ENCODE assay signal across 8 mouse cellular contexts in genomic region chr5:101968153-101968851, GRCm38 (mm10).
DNase-seq lines count a peak whose midpoint lies in the region; ATAC-seq and TF ChIP-seq lines count a peak whose summit lies in the region.

No protein-coding gene starts in this region.

- H3K4me3 ChIP-seq in hindbrain, embryonic 13.5 days, result no peak overlapping the region
- no peak overlapping the region for H3K4me3 ChIP-seq in hindbrain, embryonic 12.5 days
- H3K4me3 ChIP-seq in kidney, postnatal 0 days (replicated peaks; ENCODE audit: low read depth, low read length), result no peak overlapping the region
- no peak overlapping the region for H3K4me3 ChIP-seq in cerebellum, adult 2 months (replicated peaks; ENCODE audit: insufficient read depth, low read depth, low read length)

- H3K27ac ChIP-seq in hindbrain, embryonic 13.5 days, result peak overlapping the region; percentile 52
- H3K27ac ChIP-seq in hindbrain, embryonic 12.5 days, result no peak overlapping the region
- peak overlapping the region; percentile 87 for H3K27ac ChIP-seq in kidney, postnatal 0 days
- H3K27ac ChIP-seq in cerebellum, adult 2 months (ENCODE audit: insufficient read depth, low read length), result no peak overlapping the region

- peak; percentile 9; the same call in 1 of the 2 replicates for TF ChIP-seq CTCF in kidney, postnatal 0 days (IDR thresholded peaks at IDR 0.05; ENCODE audit: low read depth)
- TF ChIP-seq CTCF in cerebellum, adult 2 months (IDR thresholded peaks at IDR 0.05; ENCODE audit: borderline replicate concordance, insufficient read depth, low read depth, low read length), result no peak

- TF ChIP-seq POLR2A in cerebellum, adult 2 months (IDR thresholded peaks at IDR 0.05; ENCODE audit: borderline replicate concordance, insufficient read depth, low read length), result no peak

- no peak for ATAC-seq in hindbrain, embryonic 13.5 days (ENCODE audit: low FRiP score)
- ATAC-seq in hindbrain, embryonic 12.5 days (ENCODE audit: low FRiP score), result no peak
- peak; percentile 80 for ATAC-seq in kidney, postnatal 0 days (replicated peaks; ENCODE audit: low FRiP score, low read depth)

- peaks cover 20% of the 10 kb centered on the region for H3K36me3 ChIP-seq in hindbrain, embryonic 13.5 days
- H3K36me3 ChIP-seq in hindbrain, embryonic 12.5 days, result peaks cover 8% of the 10 kb centered on the region
- peaks cover 4% of the 10 kb centered on the region for H3K36me3 ChIP-seq in kidney, postnatal 0 days (ENCODE audit: insufficient read depth, low read length)

- intact Hi-C loops in left cerebral cortex, postnatal 36 days (cut with DNase I), result no loop called here

- H3K27me3 ChIP-seq in hindbrain, embryonic 13.5 days, result no peaks in the 10 kb centered on the region
- no peaks in the 10 kb centered on the region for H3K27me3 ChIP-seq in hindbrain, embryonic 12.5 days
- no peaks in the 10 kb centered on the region for H3K27me3 ChIP-seq in kidney, postnatal 0 days (ENCODE audit: insufficient read depth, low read length)
- no peaks in the 10 kb centered on the region for H3K27me3 ChIP-seq in cerebellum, adult 2 months (ENCODE audit: control insufficient read depth, insufficient read depth, low read length)

- peaks cover 28% of the 10 kb centered on the region for H3K4me1 ChIP-seq in hindbrain, embryonic 13.5 days (replicated peaks)
- H3K4me1 ChIP-seq in hindbrain, embryonic 12.5 days, result 0 out of 2 replicates have a peak, but pooled peaks cover 3% of the 10 kb centered on the region
- H3K4me1 ChIP-seq in kidney, postnatal 0 days (replicated peaks; ENCODE audit: insufficient read depth, low read length), result peaks cover 23% of the 10 kb centered on the region
- H3K4me1 ChIP-seq in cerebellum, adult 2 months (ENCODE audit: control insufficient read depth, insufficient read depth, low read length), result peaks cover 21% of the 10 kb centered on the region

- no peak overlapping the region for H3K9ac ChIP-seq in hindbrain, embryonic 13.5 days
- H3K9ac ChIP-seq in hindbrain, embryonic 12.5 days, result no peak overlapping the region
- no peak overlapping the region for H3K9ac ChIP-seq in kidney, postnatal 0 days (ENCODE audit: low read depth, low read length)

- H3K4me2 ChIP-seq in hindbrain, embryonic 13.5 days, result no peak overlapping the region
- no peak overlapping the region for H3K4me2 ChIP-seq in hindbrain, embryonic 12.5 days (replicated peaks)
- H3K4me2 ChIP-seq in kidney, postnatal 0 days (ENCODE audit: low read length), result peak overlapping the region; percentile 32

- no peaks in the 10 kb centered on the region for H3K9me3 ChIP-seq in hindbrain, embryonic 13.5 days
- no peaks in the 10 kb centered on the region for H3K9me3 ChIP-seq in hindbrain, embryonic 12.5 days (replicated peaks)
- no peaks in the 10 kb centered on the region for H3K9me3 ChIP-seq in kidney, postnatal 0 days (replicated peaks; ENCODE audit: low read length)

- WGBS in hindbrain, embryonic 13.5 days, result 51% methylated on average over 12 of the region's 12 CpGs
- 54% methylated on average over 12 of the region's 12 CpGs for WGBS in hindbrain, embryonic 12.5 days
- WGBS in kidney, postnatal 0 days, result 14% methylated on average over 12 of the region's 12 CpGs
- WGBS in cerebellum, adult 2 months, result 80% methylated on average over 12 of the region's 12 CpGs

- DNase-seq in heart, adult 8-10 months (ENCODE audit: low spot score), result peak; percentile 57
- DNase-seq in kidney, postnatal 0 days (ENCODE audit: low spot score), result peak; percentile 77
- peak; percentile 57 to 65 for DNase-seq in lung, postnatal 4 days
- DNase-seq in left cerebral cortex, postnatal 36 days (ENCODE audit: low spot score in 2 of 2), result no peak
- DNase-seq in cerebellum, adult 2 months, result no peak
- no peak for DNase-seq in gastrocnemius, postnatal 25 days

Comparison
In these comparisons a context has a peak if more than half of its experiments do, and no peak if none do; other contexts are left out.
1. H3K27ac ChIP-seq: peak in hindbrain, embryonic 13.5 days (single experiment) and kidney, postnatal 0 days (single experiment); none in hindbrain, embryonic 12.5 days (single experiment) and cerebellum, adult 2 months (single experiment).
2. DNase-seq: peak in heart, adult 8-10 months (single experiment), kidney, postnatal 0 days (single experiment) and lung, postnatal 4 days (2 of 2); none in left cerebral cortex, postnatal 36 days (0 of 2), cerebellum, adult 2 months (0 of 2) and gastrocnemius, postnatal 25 days (single experiment).